ENCODE assay signal across 16 mouse cellular contexts in the genomic region with DNA sequence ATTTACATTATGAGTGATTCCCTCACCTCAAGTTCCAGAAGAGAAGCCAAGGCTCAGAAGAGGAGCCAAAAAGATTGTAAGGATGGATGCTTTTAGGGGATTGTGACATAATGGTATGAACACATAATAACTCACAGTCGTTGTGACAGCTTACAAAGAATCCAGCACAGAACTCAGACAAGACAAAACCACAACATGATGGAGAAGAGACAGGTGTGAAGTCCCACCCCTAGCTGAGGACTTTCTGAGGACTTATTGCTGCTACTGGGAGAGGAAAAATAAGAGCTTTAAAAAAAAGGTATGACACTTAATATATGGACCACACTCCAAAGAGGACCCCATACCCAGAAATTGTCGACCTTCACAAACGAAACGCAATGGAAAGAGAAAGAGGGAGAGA.
"Had no signal": no experiment of that assay in that cellular context is flagged by ENCODE, and none has a peak within 500 bp of the region (broad histone marks: within the 10 kb centered on the region; RNA-seq: fewer than 3 reads in every experiment).

No protein-coding gene starts in this region.

- H3K36me3 ChIP-seq: neural tube, embryonic 12.5 days; neural tube, embryonic 13.5 days; neural tube, embryonic 15.5 days; stomach, embryonic 15.5 days had no signal

- H3K27me3 ChIP-seq: neural tube, embryonic 12.5 days; neural tube, embryonic 13.5 days; neural tube, embryonic 15.5 days; stomach, embryonic 15.5 days had no signal

- H3K4me3 ChIP-seq: neural tube, embryonic 12.5 days; neural tube, embryonic 13.5 days; neural tube, embryonic 15.5 days; stomach, embryonic 15.5 days had no signal

- DNase-seq: retina, postnatal 1 day; right cerebral cortex, adult 18-20 months; right cerebral cortex, postnatal 14 days; right cerebral cortex, postnatal 25 days; right cerebral cortex, postnatal 4 days; spleen, adult 18-20 months; thymus, adult 18-20 months; thymus, adult 2 months; thymus, postnatal 14 days; thymus, postnatal 25 days; thymus, postnatal 36 days; thymus, postnatal 4 days had no signal

- H3K4me2 ChIP-seq: neural tube, embryonic 12.5 days; neural tube, embryonic 13.5 days; neural tube, embryonic 15.5 days; stomach, embryonic 15.5 days had no signal
